Mouse (Mus musculus) CH12.LX (cell line): ENCODE measurements at regions not wholly inside any gene's neighbourhood (a gene's known extent, or its start where the extent isn't known, plus 50 kb on each side); places are given as distances from the start of the nearest gene placed in this dataset.

Source experiments
- DNase-seq: peaks from one replicate; pipeline ENCODE4 v3.0.0-alpha.2; 2013; ENCODE audit errors: extremely low read depth
- H3K27ac ChIP-seq: 2 replicates; pipeline ENCODE4 v1.5.1; 2012; ENCODE audit warnings: low read depth, mild to moderate bottlenecking, control low read depth, moderate library complexity; ENCODE audit not compliant: insufficient read depth
- H3K27me3 ChIP-seq: replicated peaks from 2 replicates; pipeline ENCODE3; 2012; ENCODE audit warnings: inconsistent platforms
- H3K36me3 ChIP-seq, 2 experiments: replicated peaks in 1 of 2; 2 replicates each; pipeline versions ENCODE3 to v1.6.1; 2012; ENCODE audit warnings: inconsistent platforms in 1 of 2, low read length in 1 of 2, mild to moderate bottlenecking in 1 of 2, mixed read lengths in 1 of 2, moderate library complexity in 1 of 2; ENCODE audit not compliant: control insufficient read depth in 1 of 2, insufficient read depth in 1 of 2
- H3K4me1 ChIP-seq, 2 experiments: 2 replicates each; pipeline ENCODE4 v1.6.1; 2012; ENCODE audit warnings: inconsistent platforms in 1 of 2, moderate library complexity in 1 of 2; ENCODE audit not compliant: insufficient read depth in 2 of 2, control insufficient read depth in 1 of 2
- H3K4me2 ChIP-seq: 2 replicates; pipeline ENCODE4 v1.6.1; 2012; ENCODE audit warnings: low read depth, mild to moderate bottlenecking, control low read depth; ENCODE audit not compliant: poor library complexity, insufficient read depth, severe bottlenecking
- H3K4me3 ChIP-seq, 3 experiments: fragments of 150-350 bp in 1 of 3; sonication (generic) in 1 of 3; replicated peaks in 1 of 3; 2 replicates each; pipeline versions ENCODE3 to v1.5.1; 2011 to 2012; ENCODE audit warnings: low read depth in 2 of 3, low read length in 2 of 3, mild to moderate bottlenecking in 2 of 3, moderate library complexity in 2 of 3, control low read depth in 1 of 3, improper control_type of control experiment in 1 of 3, inconsistent platforms in 1 of 3, mixed read lengths in 1 of 3; ENCODE audit not compliant: poor library complexity in 1 of 3
- H3K79me2 ChIP-seq: replicated peaks from 2 replicates; pipeline ENCODE4 v1.6.1; 2012; ENCODE audit warnings: mild to moderate bottlenecking, moderate library complexity; ENCODE audit not compliant: control insufficient read depth, poor library complexity, insufficient read depth, severe bottlenecking; ENCODE audit errors: extremely low read depth
- H3K9ac ChIP-seq: 2 replicates; pipeline ENCODE4 v1.6.1; 2012; ENCODE audit warnings: low read depth, mild to moderate bottlenecking, control low read depth, moderate library complexity; ENCODE audit not compliant: insufficient read depth
- H3K9me3 ChIP-seq: replicated peaks from 2 replicates; pipeline ENCODE3; 2012; ENCODE audit warnings: low read length, inconsistent platforms, mixed read lengths
- BHLHE40 ChIP-seq: IDR thresholded peaks from 2 replicates; pipeline ENCODE4 v1.6.1; 2011; ENCODE audit warnings: mild to moderate bottlenecking, low read depth, low read length, improper control_type of control experiment
- CHD2 ChIP-seq: IDR thresholded peaks from 2 replicates; pipeline ENCODE4 v1.6.1; 2011; ENCODE audit warnings: low read length, improper control_type of control experiment
- CTCF ChIP-seq, 2 experiments: IDR thresholded peaks in 1 of 2; conservative IDR thresholded peaks in 1 of 2; 2 replicates each; pipeline ENCODE4 v1.5.1; 2011 to 2012; ENCODE audit warnings: low read depth in 2 of 2, low read length in 2 of 2, improper control_type of control experiment in 1 of 2, inconsistent platforms in 1 of 2, mild to moderate bottlenecking in 1 of 2, moderate library complexity in 1 of 2
- E2F4 ChIP-seq: IDR thresholded peaks from 2 replicates; pipeline ENCODE4 v1.6.1; 2011; ENCODE audit warnings: low read depth, low read length, improper control_type of control experiment; ENCODE audit not compliant: insufficient replicate concordance
- ELF1 ChIP-seq: IDR thresholded peaks from 2 replicates; pipeline ENCODE4 v1.6.1; 2014; ENCODE audit warnings: low read depth, mild to moderate bottlenecking, inconsistent platforms, low read length, improper control_type of control experiment
- GABPA ChIP-seq: IDR thresholded peaks from 2 replicates; pipeline ENCODE4 v1.6.1; 2012; ENCODE audit warnings: low read depth, low read length, improper control_type of control experiment, inconsistent platforms; ENCODE audit not compliant: insufficient replicate concordance
- HCFC1 ChIP-seq: IDR thresholded peaks from 2 replicates; pipeline ENCODE4 v1.6.1; 2012; ENCODE audit warnings: low read depth, mild to moderate bottlenecking, inconsistent platforms, low read length, improper control_type of control experiment
- KAT2A ChIP-seq: IDR thresholded peaks from 2 replicates; pipeline ENCODE4 v1.6.1; 2012; ENCODE audit warnings: low read length, improper control_type of control experiment, inconsistent platforms; ENCODE audit not compliant: insufficient replicate concordance
- MAFK ChIP-seq: IDR thresholded peaks from 2 replicates; pipeline ENCODE4 v1.6.1; 2011; ENCODE audit warnings: low read length, improper control_type of control experiment; ENCODE audit not compliant: insufficient replicate concordance
- MAX ChIP-seq: IDR thresholded peaks from 2 replicates; pipeline ENCODE4 v1.6.1; 2011; ENCODE audit warnings: low read length, improper control_type of control experiment
- MYC ChIP-seq: IDR thresholded peaks from 2 replicates; pipeline ENCODE4 v1.6.1; 2011; ENCODE audit warnings: low read depth, mild to moderate bottlenecking, improper control_type of control experiment, low read length
- NRF1 ChIP-seq: IDR thresholded peaks from 2 replicates; pipeline ENCODE4 v1.6.1; 2014; ENCODE audit warnings: low read depth, mild to moderate bottlenecking, inconsistent platforms, low read length, improper control_type of control experiment, moderate library complexity
- POLR2A ChIP-seq: IDR thresholded peaks from 2 replicates; pipeline ENCODE4 v1.6.1; 2011; ENCODE audit warnings: low read depth, mild to moderate bottlenecking, improper control_type of control experiment, low read length
- POLR2AphosphoS2 ChIP-seq: IDR thresholded peaks from 2 replicates; pipeline ENCODE4 v1.6.1; 2011; ENCODE audit warnings: low read depth, low read length, improper control_type of control experiment
- RAD21 ChIP-seq: IDR thresholded peaks from 2 replicates; pipeline ENCODE4 v1.6.1; 2011; ENCODE audit warnings: low read depth, mild to moderate bottlenecking, low read length, improper control_type of control experiment, moderate library complexity
- SMC3 ChIP-seq: IDR thresholded peaks from 2 replicates; pipeline ENCODE4 v1.6.1; 2011; ENCODE audit warnings: low read depth, low read length, improper control_type of control experiment
- TBP ChIP-seq: conservative IDR thresholded peaks from 2 replicates; pipeline ENCODE4 v1.6.1; 2011; ENCODE audit warnings: low read depth, low read length, improper control_type of control experiment
- UBTF ChIP-seq: IDR thresholded peaks from 2 replicates; pipeline ENCODE4 v1.6.1; 2012; ENCODE audit warnings: low read depth, mild to moderate bottlenecking, inconsistent platforms, low read length, improper control_type of control experiment, moderate library complexity
- USF1 ChIP-seq: IDR thresholded peaks from 2 replicates; pipeline ENCODE4 v1.6.1; 2014; ENCODE audit warnings: low read depth, mild to moderate bottlenecking, inconsistent platforms, low read length, improper control_type of control experiment
- USF2 ChIP-seq: conservative IDR thresholded peaks from 2 replicates; pipeline ENCODE4 v1.6.1; 2011; ENCODE audit warnings: low read depth, low read length, improper control_type of control experiment
- ZMIZ1 ChIP-seq: IDR thresholded peaks from 2 replicates; pipeline ENCODE4 v1.6.1; 2012; ENCODE audit warnings: low read depth, mild to moderate bottlenecking, inconsistent platforms, low read length, improper control_type of control experiment
- dilution Hi-C: fragments of 300-500 bp; cut with MboI; formaldehyde crosslinking; loops from 2 replicates; pipeline ENCODE4 v1.14.3; 2020; ENCODE audit warnings: low sequenced_read_pairs; ENCODE audit not compliant: extremely low pct_unique_long_range_greater_than_20kb, extremely low pct_ligation_motif_present
- in situ Hi-C: fragments of 300-500 bp; cut with MboI; formaldehyde crosslinking; loops from 3 replicates; pipeline ENCODE4 v1.14.3; 2019; ENCODE audit warnings: low sequenced_read_pairs, low pct_ligation_motif_present, low pct_unique_long_range_greater_than_20kb, mixed read lengths

DNA sequence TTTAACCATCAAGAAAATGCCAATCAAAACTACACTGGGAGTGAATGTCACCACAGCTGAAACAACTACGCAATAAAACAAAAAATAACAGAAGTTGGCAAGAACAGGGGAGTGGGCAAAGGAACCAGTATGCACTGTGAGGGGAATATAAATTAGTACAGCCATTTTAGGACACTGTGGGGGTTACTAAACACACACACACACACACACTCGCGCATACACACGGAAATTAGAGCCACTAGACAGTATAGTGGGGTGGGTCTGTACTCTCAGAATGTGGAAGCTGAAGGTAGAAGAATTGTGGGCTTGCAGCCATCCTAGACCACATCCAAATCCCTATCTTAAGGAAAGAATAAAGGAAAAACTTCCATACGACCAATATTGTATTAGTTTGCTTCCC lies 87.4 kb downstream of the Erv3 start:
- Histone ChIP-seq H3K9ac (no peak overlapping the region), H3K4me3 (no peak overlapping the region), H3K27ac (no peak overlapping the region)
- dilution Hi-C loops: no loop called here
- TF ChIP-seq MAFK: no peak
- no peak for TF ChIP-seq BHLHE40
- TF ChIP-seq UBTF: no peak
- no peak for TF ChIP-seq MAX
- TF ChIP-seq CTCF (conservative IDR thresholded peaks at IDR 0.05 in 1 of 2, IDR thresholded peaks at IDR 0.05 in 1 of 2; ENCODE audit: low read depth in 2 of 2, low read length in 2 of 2): no peak
- no peak for TF ChIP-seq MYC
- TF ChIP-seq CHD2: no peak
- no peak for TF ChIP-seq ELF1
- TF ChIP-seq POLR2AphosphoS2: no peak
- TF ChIP-seq ZMIZ1: no peak
- TF ChIP-seq USF1: no peak
- TF ChIP-seq POLR2A: no peak
- no peak for TF ChIP-seq USF2
- TF ChIP-seq, all 38 proteins: peak for 0
- Histone ChIP-seq H3K27me3 (peaks cover 54% of the 10 kb centered on the region), H3K4me2 (no peak overlapping the region), H3K79me2 (no peaks in the 10 kb centered on the region), H3K9me3 (no peaks in the 10 kb centered on the region), H3K4me1 (no peaks in the 10 kb centered on the region), H3K36me3 (no peaks in the 10 kb centered on the region)
- in situ Hi-C loops: no loop called here
- DNase-seq: no peak

DNA sequence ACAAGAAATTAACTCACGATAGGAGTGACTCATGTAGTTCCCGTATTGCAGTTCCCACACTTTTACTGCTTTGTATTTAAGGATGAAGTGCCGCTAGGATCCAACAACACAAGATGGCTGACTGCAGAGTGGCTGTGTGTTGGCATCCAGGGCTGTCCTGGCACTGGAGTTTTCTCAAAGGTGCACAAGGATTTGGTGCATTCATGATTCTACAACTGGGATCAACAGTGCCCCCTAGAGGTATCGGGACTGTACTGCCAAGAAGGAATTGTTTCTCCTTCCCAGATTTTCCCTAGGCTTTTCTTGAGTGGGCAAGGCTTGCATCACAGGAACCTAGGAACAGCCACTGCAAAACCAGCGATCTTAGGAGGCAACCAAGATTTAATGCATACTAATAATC lies 88.7 kb downstream of the Erv3 start:
- no peak overlapping the region for H3K4me3 ChIP-seq
- peaks cover 55% of the 10 kb centered on the region for H3K27me3 ChIP-seq
- in situ Hi-C loops (no loop called here), dilution Hi-C loops (no loop called here)
- peak; percentile 23 for DNase-seq
- no peaks in the 10 kb centered on the region for H3K79me2 ChIP-seq
- H3K4me1 ChIP-seq: no peaks in the 10 kb centered on the region
- no peak overlapping the region for H3K9ac ChIP-seq
- no peak overlapping the region for H3K4me2 ChIP-seq
- H3K27ac ChIP-seq: no peak overlapping the region
- TF ChIP-seq KAT2A: no peak
- no peak for TF ChIP-seq ELF1
- TF ChIP-seq CTCF (conservative IDR thresholded peaks at IDR 0.05 in 1 of 2, IDR thresholded peaks at IDR 0.05 in 1 of 2; ENCODE audit: low read depth in 2 of 2, low read length in 2 of 2): peak; percentile 73 to 87
- TF ChIP-seq TBP: no peak
- peak; percentile 63 for TF ChIP-seq RAD21
- no peak for TF ChIP-seq HCFC1
- no peak for TF ChIP-seq NRF1
- TF ChIP-seq GABPA: no peak
- TF ChIP-seq POLR2AphosphoS2: no peak
- TF ChIP-seq E2F4: no peak
- TF ChIP-seq MAX: no peak
- TF ChIP-seq USF2: no peak
- TF ChIP-seq SMC3: peak; percentile 33
- H3K36me3 ChIP-seq: no peaks in the 10 kb centered on the region
- H3K9me3 ChIP-seq: no peaks in the 10 kb centered on the region
